Mouse (Mus musculus) 3T3-L1 (cell line): ENCODE measurements around the gene Arid1b.

Experiments
- DNase-seq: peaks from one replicate; pipeline ENCODE4 v3.0.0-alpha.2; 2015; ENCODE audit warnings: low read depth, low spot score

Arid1b gene

GRCm38 (mm10) chr17:5372951-5373350 lies 378.8 kb downstream of the Arid1b start:
- no peak for DNase-seq

- no peak for DNase-seq
Measured at GRCm38 (mm10) chr17:5377151-5377929, 383.2 kb downstream of the Arid1b start.

GRCm38 (mm10) chr17:5377930-5378310 lies 383.8 kb downstream of the Arid1b start:
- DNase-seq = peak; percentile 49

- no peak for DNase-seq
Measured at GRCm38 (mm10) chr17:5385694-5386093, 391.6 kb downstream of the Arid1b start.

GRCm38 (mm10) chr17:5386885-5387545 lies 392.9 kb downstream of the Arid1b start:
- DNase-seq = no peak

- no peak for DNase-seq
Measured at GRCm38 (mm10) chr17:5388351-5388750, 394.2 kb downstream of the Arid1b start.

GRCm38 (mm10) chr17:5390682-5391081 lies 396.6 kb downstream of the Arid1b start:
- DNase-seq = no peak

- DNase-seq = no peak
Measured at GRCm38 (mm10) chr17:5395454-5396205, 401.5 kb downstream of the Arid1b start.

- DNase-seq = no peak
Measured at GRCm38 (mm10) chr17:5396213-5396612, 402.1 kb downstream of the Arid1b start.
